Mouse (Mus musculus) C2C12 (cell line): ENCODE results near the gene Cyp4f14. TPM values are rescaled to one million over a fixed set of nuclear protein-coding genes. Genes with fewer than 3 reads are reported as not detected.

ENCODE experiments used
- H3K27me3 ChIP-seq: one replicate; pipeline ENCODE4 v1.6.1; 2011; ENCODE audit not compliant: control insufficient read depth, insufficient read depth, insufficient read length
- H3K36me3 ChIP-seq: one replicate; pipeline ENCODE4 v1.6.1; 2011; ENCODE audit not compliant: control insufficient read depth, insufficient read depth
- H3K4me3 ChIP-seq: one replicate; pipeline ENCODE4 v1.5.1; 2011; ENCODE audit warnings: mild to moderate bottlenecking, control low read depth; ENCODE audit not compliant: poor library complexity, insufficient read depth, severe bottlenecking
- H3K79me2 ChIP-seq: one replicate; pipeline ENCODE4 v1.6.1; 2011; ENCODE audit not compliant: control insufficient read depth, insufficient read depth
- H3K79me3 ChIP-seq: one replicate; pipeline ENCODE4 v1.6.1; 2011; ENCODE audit warnings: low read depth, control low read depth
- H3ac ChIP-seq: one replicate; pipeline ENCODE3; 2011; ENCODE audit warnings: low read depth; ENCODE audit not compliant: control insufficient read depth, insufficient read length
- CEBPB ChIP-seq: IDR thresholded peaks from one replicate; pipeline ENCODE4 v1.6.1; 2011; ENCODE audit warnings: low read depth, mild to moderate bottlenecking, control low read depth, moderate library complexity
- CTCF ChIP-seq: IDR thresholded peaks from one replicate; pipeline ENCODE4 v1.5.1; 2011; ENCODE audit not compliant: control insufficient read depth, insufficient read depth, insufficient read length
- FOSL1 ChIP-seq: IDR thresholded peaks from one replicate; pipeline ENCODE4 v1.8.0; 2011; ENCODE audit warnings: mild to moderate bottlenecking, low read length; ENCODE audit not compliant: poor library complexity, insufficient read depth, severe bottlenecking
- MAX ChIP-seq: IDR thresholded peaks from one replicate; pipeline ENCODE4 v1.6.1; 2011; ENCODE audit warnings: mild to moderate bottlenecking, control low read depth
- MYOD1 ChIP-seq: IDR thresholded peaks from one replicate; pipeline ENCODE4 v1.6.1; 2011; ENCODE audit warnings: low read depth; ENCODE audit not compliant: control insufficient read depth, insufficient read length
- MYOG ChIP-seq: IDR thresholded peaks from one replicate; pipeline ENCODE4 v1.6.1; 2011; ENCODE audit not compliant: control insufficient read depth, insufficient read length; ENCODE audit errors: extremely low read depth
- USF1 ChIP-seq: IDR thresholded peaks from one replicate; pipeline ENCODE4 v1.6.1; 2011; ENCODE audit warnings: low read depth, mild to moderate bottlenecking, control low read depth, moderate library complexity
- long read RNA-seq, 2 experiments: library from polyadenylated mRNA; unstranded; transcript quantifications; one replicate each; pipeline ENCODE4 v2.0.0; 2019 to 2020
- polyA plus RNA-seq: library from polyadenylated mRNA; unstranded; fragments of >200 nt; fragmentation: generic; extraction: Trizol; gene quantifications from one replicate; pipeline ENCODE4 v1.2.1, GENCODE M21; 2012; ENCODE audit warnings: missing spikeins

The Cyp4f14 gene
- polyA plus RNA-seq, result 0.02 TPM
- long read RNA-seq, experiment 1, result 0 reads
- long read RNA-seq, experiment 2, result 0 reads

GRCm38 (mm10) chr17:32917131-32917530 lies at the start of gene Cyp4f14:
Cyp4f14 (minus strand) TSS chr17:32917342.
- Histone ChIP-seq H3K79me3 (no peaks in the 10 kb centered on the region), H3K27me3 (peaks cover 4% of the 10 kb centered on the region), H3ac (no peak within 1 kb of the TSS), H3K79me2 (no peaks in the 10 kb centered on the region), H3K36me3 (no peaks in the 10 kb centered on the region), H3K4me3 (no peak within 1 kb of the TSS)
- TF ChIP-seq MYOG (no peak), CTCF (no peak), MAX (no peak), CEBPB (no peak)

GRCm38 (mm10) chr17:32965623-32966290 lies 48.6 kb upstream of the Cyp4f14 start, which contains the start of gene Zfp472:
Zfp472 (plus strand) TSS chr17:32965814.
- TF ChIP-seq FOSL1 (no peak), MAX (peak; percentile 73)
- H3K36me3 ChIP-seq, result no peaks in the 10 kb centered on the region
- peak within 1 kb of the TSS; percentile 51 for H3K4me3 ChIP-seq
- H3K79me2 ChIP-seq, result peaks cover 54% of the 10 kb centered on the region
- peaks cover 38% of the 10 kb centered on the region for H3K79me3 ChIP-seq
- H3ac ChIP-seq, result peak within 1 kb of the TSS; percentile 60
- no peaks in the 10 kb centered on the region for H3K27me3 ChIP-seq

- Histone ChIP-seq H3K27me3 (no peaks in the 10 kb centered on the region), H3K79me2 (peaks cover 49% of the 10 kb centered on the region), H3ac (peak overlapping the region; percentile 60), H3K79me3 (peaks cover 35% of the 10 kb centered on the region), H3K36me3 (no peaks in the 10 kb centered on the region), H3K4me3 (peak overlapping the region; percentile 51)
- no peak for TF ChIP-seq MYOD1
- TF ChIP-seq CEBPB, result no peak
- no peak for TF ChIP-seq MAX
- TF ChIP-seq USF1, result no peak
- TF ChIP-seq MYOG, result no peak
- no peak for TF ChIP-seq FOSL1
- no peak for TF ChIP-seq CTCF
These were observed 48.1 kb upstream of the Cyp4f14 start for GRCm38 (mm10) chr17:32965253-32965622.

GRCm38 (mm10) chr17:32951441-32951840 lies 34.3 kb upstream of the Cyp4f14 start:
- TF ChIP-seq MAX, result no peak
- peak; percentile 59 for TF ChIP-seq CTCF
- Histone ChIP-seq H3K4me3 (no peak overlapping the region), H3K79me2 (peaks cover 5% of the 10 kb centered on the region), H3K27me3 (no peaks in the 10 kb centered on the region), H3K36me3 (no peaks in the 10 kb centered on the region), H3ac (no peak overlapping the region), H3K79me3 (no peaks in the 10 kb centered on the region)

GRCm38 (mm10) chr17:32951006-32951405 lies 33.9 kb upstream of the Cyp4f14 start:
- Histone ChIP-seq H3K4me3 (no peak overlapping the region), H3K79me2 (peaks cover 8% of the 10 kb centered on the region), H3K79me3 (no peaks in the 10 kb centered on the region), H3K36me3 (no peaks in the 10 kb centered on the region), H3ac (no peak overlapping the region), H3K27me3 (no peaks in the 10 kb centered on the region)
- TF ChIP-seq USF1 (no peak), CTCF (no peak), CEBPB (no peak), MYOG (no peak), MAX (no peak), MYOD1 (no peak), FOSL1 (no peak)

GRCm38 (mm10) chr17:32950136-32950535 lies 33.0 kb upstream of the Cyp4f14 start:
- Histone ChIP-seq H3K79me2 (peaks cover 8% of the 10 kb centered on the region), H3K4me3 (no peak overlapping the region), H3ac (no peak overlapping the region), H3K27me3 (no peaks in the 10 kb centered on the region), H3K79me3 (no peaks in the 10 kb centered on the region), H3K36me3 (no peaks in the 10 kb centered on the region)
- TF ChIP-seq MYOG, result no peak
- no peak for TF ChIP-seq MAX
- TF ChIP-seq FOSL1, result no peak
- no peak for TF ChIP-seq MYOD1
- TF ChIP-seq CTCF, result no peak
